Mouse (Mus musculus) midbrain, embryonic 12.5 days (tissue): ENCODE measurements around the gene Gpr1. TPM values are rescaled to one million over a fixed set of nuclear protein-coding genes. Genes with fewer than 3 reads are reported as not detected.
"Not testable (repeated sequence)": the region's sequence is repeated elsewhere in the genome, so short reads cannot be mapped to it uniquely, and the experiment has no call there.

Source experiments
- ATAC-seq: fragments of 200-750 bp; cut with Nextera tagmentation; 2 replicates; pipeline ENCODE4 v1.8.0; 2017; ENCODE audit warnings: low read depth, moderate TSS enrichment, moderate library complexity; ENCODE audit not compliant: low FRiP score
- H3K27ac ChIP-seq: fragments of 300-500 bp; sonication (generic); replicated peaks from 2 replicates; pipeline ENCODE4 v1.5.1; 2016; ENCODE audit warnings: mild to moderate bottlenecking
- H3K27me3 ChIP-seq: fragments of 300-500 bp; sonication (generic); 2 replicates; pipeline ENCODE4 v1.6.1; 2016; ENCODE audit warnings: mild to moderate bottlenecking
- H3K36me3 ChIP-seq: fragments of 300-500 bp; sonication (generic); 2 replicates; pipeline ENCODE4 v1.6.1; 2016
- H3K4me1 ChIP-seq: fragments of 300-500 bp; sonication (generic); 2 replicates; pipeline ENCODE4 v1.6.1; 2016
- H3K4me2 ChIP-seq: fragments of 300-500 bp; sonication (generic); replicated peaks from 2 replicates; pipeline ENCODE4 v1.6.1; 2016; ENCODE audit warnings: mild to moderate bottlenecking, moderate library complexity
- H3K4me3 ChIP-seq: fragments of 300-500 bp; sonication (generic); 2 replicates; pipeline ENCODE4 v1.5.1; 2016; ENCODE audit warnings: mild to moderate bottlenecking
- H3K9ac ChIP-seq: fragments of 300-500 bp; sonication (generic); replicated peaks from 2 replicates; pipeline ENCODE4 v1.6.1; 2016; ENCODE audit warnings: mild to moderate bottlenecking, moderate library complexity
- H3K9me3 ChIP-seq: fragments of 300-500 bp; sonication (generic); 2 replicates; pipeline ENCODE4 v1.6.1; 2016; ENCODE audit warnings: mild to moderate bottlenecking
- WGBS: fragments of 180-500 bp; shearing (Covaris S2); methylation state at CpG from one replicate; pipeline ENCODE4 v1.1.7; 2016; 5-methylcytosine and 5-hydroxymethylcytosine counted together
- microRNA-seq: library from miRNA; unstranded; fragments of <30 nt; microRNA quantifications from one replicate; pipeline ENCODE4, GENCODE M21; 2017
- polyA plus RNA-seq: library from polyadenylated mRNA; unstranded; fragments of >200 nt; fragmentation: Nextera tagmentation; extraction: Ambion mirVana; gene quantifications from 2 replicates; pipeline ENCODE4 v1.2.1, GENCODE M21; 2016

The Gpr1 gene
- polyA plus RNA-seq, 1 experiment from 2014 or later = 0.15 TPM

GRCm38 (mm10) chr1:63176604-63177421 lies 37.5 kb downstream of the Gpr1 start, which contains the start of the genes Eef1b2 and Ndufs1:
Gene Eef1b2, plus strand, starts transcription at chr1:63176825.
Gene Ndufs1, minus strand, starts transcription at chr1:63176833.
- peak within 1 kb of the TSS; percentile 92 for H3K4me3 ChIP-seq
- H3K27ac ChIP-seq = peak within 1 kb of the TSS; percentile 83
- H3K9me3 ChIP-seq = no peaks in the 10 kb centered on the region
- H3K4me2 ChIP-seq = peak within 1 kb of the TSS; percentile 89
- peaks cover 26% of the 10 kb centered on the region for H3K36me3 ChIP-seq
- ATAC-seq = peak; percentile 87
- peak within 1 kb of the TSS; percentile 97 for H3K9ac ChIP-seq
- H3K27me3 ChIP-seq = no peaks in the 10 kb centered on the region
- WGBS = under 1% methylated on average over 72 of the region's 72 CpGs
- peaks cover 24% of the 10 kb centered on the region for H3K4me1 ChIP-seq

- Histone ChIP-seq H3K9me3 (no peaks in the 10 kb centered on the region), H3K27me3 (no peaks in the 10 kb centered on the region), H3K4me2 (peak overlapping the region; percentile 89), H3K9ac (peak overlapping the region; percentile 97), H3K4me3 (peak overlapping the region; percentile 92), H3K27ac (peak overlapping the region; percentile 83), H3K36me3 (peaks cover 31% of the 10 kb centered on the region), H3K4me1 (peaks cover 24% of the 10 kb centered on the region)
- under 1% methylated on average over 14 of the region's 14 CpGs for WGBS
- peak; percentile 50 for ATAC-seq
These were observed 38.1 kb downstream of the Gpr1 start for GRCm38 (mm10) chr1:63176259-63176603.

GRCm38 (mm10) chr1:63175853-63176252 lies 38.5 kb downstream of the Gpr1 start:
- Histone ChIP-seq H3K4me3 (peak overlapping the region; percentile 92), H3K27me3 (no peaks in the 10 kb centered on the region), H3K9me3 (no peaks in the 10 kb centered on the region), H3K9ac (peak overlapping the region; percentile 97), H3K36me3 (peaks cover 34% of the 10 kb centered on the region), H3K4me2 (peak overlapping the region; percentile 89), H3K4me1 (peaks cover 24% of the 10 kb centered on the region), H3K27ac (peak overlapping the region; percentile 83)
- no peak for ATAC-seq
- whole genome bisulfite sequencing = 10% methylated on average over 11 of the region's 11 CpGs

- Histone ChIP-seq H3K9ac (no peak overlapping the region), H3K27ac (no peak overlapping the region), H3K27me3 (no peaks in the 10 kb centered on the region), H3K4me1 (no peaks in the 10 kb centered on the region), H3K4me2 (no peak overlapping the region), H3K36me3 (peaks cover 64% of the 10 kb centered on the region), H3K4me3 (no peak overlapping the region), H3K9me3 (no peaks in the 10 kb centered on the region)
- ATAC-seq = no peak
- 89% methylated on average over 2 of the region's 2 CpGs for WGBS
These were observed 45.7 kb downstream of the Gpr1 start for GRCm38 (mm10) chr1:63168638-63169037.

- H3K4me2 ChIP-seq = no peak overlapping the region
- H3K27ac ChIP-seq = no peak overlapping the region
- no peak for ATAC-seq
- H3K4me3 ChIP-seq = no peak overlapping the region
- no peaks in the 10 kb centered on the region for H3K27me3 ChIP-seq
- no peak overlapping the region for H3K9ac ChIP-seq
- 95% methylated on average over 13 of the region's 13 CpGs for WGBS
- no peaks in the 10 kb centered on the region for H3K4me1 ChIP-seq
- no peaks in the 10 kb centered on the region for H3K9me3 ChIP-seq
- H3K36me3 ChIP-seq = peaks cover 52% of the 10 kb centered on the region
These were observed 74.1 kb downstream of the Gpr1 start for GRCm38 (mm10) chr1:63140231-63140630.

GRCm38 (mm10) chr1:63138586-63138985 lies 75.8 kb downstream of the Gpr1 start:
- peaks cover 36% of the 10 kb centered on the region for H3K36me3 ChIP-seq
- WGBS = 98% methylated on average over 1 of the region's 1 CpGs

GRCm38 (mm10) chr1:63137971-63138370 lies 76.4 kb downstream of the Gpr1 start:
- no peak for ATAC-seq
- Histone ChIP-seq H3K4me3 (no peak overlapping the region), H3K27ac (no peak overlapping the region), H3K9ac (no peak overlapping the region), H3K9me3 (no peaks in the 10 kb centered on the region), H3K36me3 (peaks cover 31% of the 10 kb centered on the region), H3K27me3 (no peaks in the 10 kb centered on the region), H3K4me1 (no peaks in the 10 kb centered on the region), H3K4me2 (no peak overlapping the region)
- 82% methylated on average over 2 of the region's 2 CpGs for WGBS

More at GRCm38 (mm10) chr1:63138586-63138985, 75.8 kb downstream of the Gpr1 start:
- not testable (repeated sequence) for H3K9me3 ChIP-seq, H3K4me2 ChIP-seq, H3K4me3 ChIP-seq, H3K4me1 ChIP-seq, H3K9ac ChIP-seq, H3K27ac ChIP-seq, H3K27me3 ChIP-seq, ATAC-seq

- 82% methylated on average over 3 of the region's 3 CpGs for WGBS
- peaks cover 13% of the 10 kb centered on the region for H3K36me3 ChIP-seq
- no peaks in the 10 kb centered on the region for H3K27me3 ChIP-seq
- H3K4me3 ChIP-seq = no peak overlapping the region
- H3K9ac ChIP-seq = no peak overlapping the region
- no peak for ATAC-seq
- no peak overlapping the region for H3K4me2 ChIP-seq
- no peaks in the 10 kb centered on the region for H3K9me3 ChIP-seq
- no peak overlapping the region for H3K27ac ChIP-seq
- H3K4me1 ChIP-seq = 0 out of 2 replicates have a peak, but pooled peaks cover 5% of the 10 kb centered on the region
These were observed 79.8 kb downstream of the Gpr1 start for GRCm38 (mm10) chr1:63134530-63134929.

Small RNAs within 50 kb of the gene (microRNA-seq; reads per million reads assigned to microRNA genes)
- not detected for gene Gm24557
- not detected for gene Gm27512

Other genes with a start within 250 kb of the Gpr1 start
- gene Ino80d, start 99.9 kb downstream of the Gpr1 start, polyA plus RNA-seq = 11.8 and 12.4 TPM in 2 replicates
- gene Eef1b2, start 37.7 kb downstream of the Gpr1 start, polyA plus RNA-seq = 359 and 380 TPM in 2 replicates
- gene Ndufs1, start 37.7 kb downstream of the Gpr1 start, polyA plus RNA-seq = 128 and 133 TPM in 2 replicates
- 30.9 and 40.2 TPM in 2 replicates for gene Zdbf2, start 58.7 kb upstream of the Gpr1 start, polyA plus RNA-seq
- 10.2 and 13.9 TPM in 2 replicates for gene Adam23, start 231.3 kb upstream of the Gpr1 start, polyA plus RNA-seq